Mouse (Mus musculus) G1E-ER4 (cell line): ENCODE data around the gene Trpm6. TPM values are rescaled to one million over a fixed set of nuclear protein-coding genes. Genes with fewer than 3 reads are reported as not detected.

Experiments
- GATA1 ChIP-seq: IDR thresholded peaks from one replicate; pipeline ENCODE4 v1.8.0; 2012; ENCODE audit warnings: low read length, inconsistent platforms
- polyA plus RNA-seq: library from polyadenylated mRNA; stranded (reverse); fragments of >175 nt; gene quantifications from 2 replicates; pipeline ENCODE4 v1.2.3, GENCODE M21; 2012

The Trpm6 gene
- polyA plus RNA-seq, 1 experiment, result not detected

DNA sequence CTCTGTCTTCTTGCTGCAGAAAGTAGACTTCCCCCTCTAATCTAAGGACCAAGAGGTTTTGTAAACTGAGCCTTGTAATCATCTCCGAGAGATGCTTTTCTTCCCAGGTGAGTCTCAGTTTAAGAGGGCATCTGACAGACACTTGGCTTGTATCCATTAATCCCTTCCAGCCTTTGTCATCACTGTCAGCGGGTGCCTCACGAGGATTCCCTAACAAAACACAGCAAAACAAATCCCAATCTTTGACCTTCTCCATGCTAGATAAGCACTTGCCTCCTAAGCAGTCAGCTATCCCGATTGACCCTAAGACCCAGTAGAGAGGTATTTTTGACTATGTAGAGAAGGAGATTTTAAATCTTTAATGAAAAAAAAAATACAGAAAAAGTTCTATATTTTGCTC is 7.9 kb downstream of the Trpm6 start:
- no peak for TF ChIP-seq GATA1

GRCm38 (mm10) chr19:18758269-18758668 is 8.5 kb downstream of the Trpm6 start:
- TF ChIP-seq GATA1, result no peak

- TF ChIP-seq GATA1, result no peak
These were observed 9.1 kb downstream of the Trpm6 start for GRCm38 (mm10) chr19:18758916-18759315.

DNA sequence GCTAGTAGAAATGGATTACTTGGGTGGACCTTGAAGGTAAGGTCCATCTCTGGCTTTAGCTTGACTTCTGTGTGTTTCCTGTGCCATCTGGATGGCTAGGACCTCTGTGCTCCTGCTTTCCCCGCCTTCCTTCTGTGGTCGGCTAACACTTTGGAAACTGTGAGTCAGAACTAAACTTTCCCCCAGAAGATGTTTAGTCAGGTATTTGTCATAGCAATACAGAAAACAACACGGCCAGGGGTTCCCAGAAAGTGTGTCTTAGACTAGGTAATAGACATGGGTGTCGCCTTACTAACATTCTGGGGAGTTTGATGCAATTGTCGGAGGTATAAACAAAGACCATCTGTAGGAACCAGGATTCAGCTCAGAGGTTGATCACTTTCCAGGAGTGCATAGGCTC is 16.6 kb downstream of the Trpm6 start:
- no peak for TF ChIP-seq GATA1

DNA sequence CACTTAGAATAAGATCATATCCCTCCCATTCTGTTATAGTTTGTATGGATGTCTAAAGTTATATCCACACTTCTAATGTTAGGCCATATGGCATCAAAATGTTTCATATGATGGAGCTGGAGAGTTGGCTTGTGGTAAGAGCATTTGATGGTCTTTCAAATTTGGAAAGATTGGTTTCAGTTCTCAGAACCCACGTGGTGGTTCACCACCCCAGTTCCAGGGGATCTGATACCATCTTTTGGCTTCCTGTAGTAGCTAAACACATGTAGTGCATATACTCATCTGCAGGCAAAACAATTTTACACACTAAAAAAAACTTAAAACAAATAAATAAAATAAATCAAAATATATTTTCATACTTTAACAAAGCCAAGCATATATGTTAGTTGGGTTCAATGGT is 21.3 kb downstream of the Trpm6 start:
- TF ChIP-seq GATA1, result no peak

- TF ChIP-seq GATA1, result no peak
These were observed 21.8 kb downstream of the Trpm6 start for GRCm38 (mm10) chr19:18771561-18771960.

DNA sequence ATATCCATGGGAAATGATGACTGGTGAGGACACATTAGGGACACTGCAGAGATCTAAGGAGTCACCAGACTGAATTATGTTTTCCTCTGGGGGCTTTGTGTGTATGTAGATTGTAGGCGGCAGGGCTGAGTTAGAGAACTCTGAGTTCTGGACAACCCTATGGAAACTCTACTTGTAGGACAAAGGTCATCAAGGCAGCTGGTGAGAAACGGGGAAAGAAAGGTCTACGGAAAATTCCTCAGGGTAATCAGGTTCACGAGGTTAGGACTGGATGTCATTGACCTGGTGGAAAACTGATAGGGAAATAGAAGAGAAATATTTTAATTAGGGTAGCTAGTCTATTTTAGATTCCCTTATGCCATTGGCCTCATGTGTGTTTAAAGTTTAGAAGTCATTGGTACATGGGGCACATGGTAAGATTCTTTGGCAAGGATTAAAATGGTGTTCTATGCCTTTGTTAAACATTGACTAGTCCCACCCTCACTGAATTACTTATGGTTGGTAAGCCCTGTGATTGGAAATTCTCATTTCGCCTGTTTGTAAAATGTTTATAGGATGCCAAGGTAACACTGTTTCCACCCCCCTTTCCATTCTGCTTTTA is 23.2 kb downstream of the Trpm6 start:
- TF ChIP-seq GATA1, result no peak

DNA sequence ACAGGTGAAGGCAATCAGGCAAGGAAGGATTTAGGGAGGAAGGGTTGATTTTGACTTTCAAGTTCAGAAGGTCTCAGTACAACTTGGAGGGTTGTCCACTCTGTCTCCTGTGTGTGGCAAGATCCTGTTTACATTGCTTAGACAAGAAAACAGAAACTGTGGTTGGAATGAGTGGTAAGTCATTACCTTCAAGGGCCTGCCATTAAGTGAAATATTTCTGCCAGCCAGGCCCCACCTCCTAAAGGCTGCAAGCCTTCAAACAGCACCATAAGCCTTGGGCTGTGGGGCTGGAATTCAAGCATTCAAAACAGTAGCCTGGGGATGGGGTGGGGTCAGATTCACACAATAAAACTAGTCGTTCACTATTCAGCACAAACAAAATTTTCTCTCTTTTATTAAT is 24.3 kb downstream of the Trpm6 start:
- TF ChIP-seq GATA1, result no peak

GRCm38 (mm10) chr19:18799646-18800045 is 49.9 kb downstream of the Trpm6 start:
- TF ChIP-seq GATA1, result no peak

DNA sequence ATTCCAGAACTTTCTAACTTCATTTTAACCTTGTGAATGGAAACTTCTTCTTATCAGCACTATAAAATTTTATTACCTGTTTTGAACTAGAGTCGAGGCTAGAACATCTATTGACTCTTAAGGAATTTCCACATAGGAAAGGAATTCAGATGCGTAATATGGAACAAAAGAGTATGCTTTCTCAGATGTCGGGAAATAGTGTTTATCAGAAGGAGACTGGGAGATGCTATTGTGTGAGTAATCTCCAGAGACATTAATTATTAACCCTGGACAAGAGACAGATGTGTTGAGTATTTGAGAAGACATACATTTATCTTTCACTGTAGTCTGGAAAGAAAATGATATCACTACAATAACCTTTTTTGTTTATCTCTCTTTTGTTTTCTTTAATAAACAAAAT is 61.5 kb downstream of the Trpm6 start:
- no peak for TF ChIP-seq GATA1

DNA sequence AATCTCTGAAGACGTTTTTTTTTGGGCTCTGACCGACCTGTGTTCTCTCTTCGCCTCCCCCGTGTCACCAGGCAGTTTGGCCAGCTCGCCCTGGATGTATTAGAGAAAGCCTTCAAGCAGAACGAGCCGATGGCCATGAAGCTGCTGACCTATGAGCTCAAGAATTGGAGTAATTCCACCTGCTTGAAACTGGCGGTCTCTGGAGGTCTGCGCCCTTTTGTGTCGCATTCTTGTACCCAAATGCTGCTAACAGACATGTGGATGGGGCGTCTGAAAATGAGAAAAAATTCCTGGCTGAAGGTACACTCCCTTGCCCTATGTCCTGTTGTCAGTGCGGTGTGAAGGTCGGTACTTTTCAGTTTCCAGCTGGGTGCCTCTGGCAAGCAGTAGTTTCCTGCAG is 65.4 kb downstream of the Trpm6 start:
- no peak for TF ChIP-seq GATA1

GRCm38 (mm10) chr19:18817425-18817824 is 67.6 kb downstream of the Trpm6 start:
- TF ChIP-seq GATA1, result no peak

GRCm38 (mm10) chr19:18828601-18829000 is 78.8 kb downstream of the Trpm6 start:
- no peak for TF ChIP-seq GATA1

- no peak for TF ChIP-seq GATA1
These were observed 81.4 kb downstream of the Trpm6 start for GRCm38 (mm10) chr19:18831196-18831595.

- no peak for TF ChIP-seq GATA1
These were observed 85.2 kb downstream of the Trpm6 start for GRCm38 (mm10) chr19:18834971-18835370.

DNA sequence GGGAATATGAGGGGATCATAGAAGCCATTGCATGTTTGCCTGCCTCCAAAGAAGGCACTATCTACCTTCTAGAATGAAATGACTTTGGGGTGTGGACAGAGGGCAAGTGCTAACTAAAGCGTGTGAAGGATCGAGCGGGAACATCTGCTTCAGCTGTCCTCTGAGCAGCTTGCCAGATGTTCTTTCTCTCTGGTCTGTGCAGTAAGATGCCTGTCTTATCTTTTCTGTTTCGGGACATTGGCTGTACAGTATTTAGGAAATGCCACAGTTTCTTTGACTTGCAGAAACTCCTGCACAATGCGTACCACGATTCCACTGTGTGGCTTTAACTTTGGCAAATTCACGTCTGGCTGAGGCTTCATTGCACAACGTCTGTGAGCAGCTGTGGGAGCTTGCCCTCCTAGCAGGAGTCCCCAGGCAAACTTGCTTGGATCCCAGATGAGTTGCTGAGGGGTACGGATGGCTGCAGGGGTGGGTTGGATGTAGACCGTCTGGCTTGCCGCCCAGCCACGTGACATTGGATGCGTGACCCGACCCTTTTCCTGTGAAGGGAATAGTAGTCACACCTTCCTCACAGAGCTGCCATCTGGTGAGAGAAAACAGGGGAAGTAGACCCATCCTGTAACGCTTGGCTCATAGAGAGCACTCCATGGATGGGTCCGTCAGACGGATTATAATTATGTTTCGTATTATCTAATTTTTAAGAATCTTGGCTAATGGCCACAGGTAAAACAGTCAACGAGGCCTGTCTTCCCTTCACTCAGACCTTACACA is 92.2 kb downstream of the Trpm6 start:
- no peak for TF ChIP-seq GATA1

GRCm38 (mm10) chr19:18842626-18843025 is 92.8 kb downstream of the Trpm6 start:
- TF ChIP-seq GATA1, result no peak
